Mouse (Mus musculus) liver, adult (tissue): ENCODE measurements at regions not wholly inside any gene's neighbourhood (a gene's known extent, or its start where the extent isn't known, plus 50 kb on each side); places are given as distances from the start of the nearest gene placed in this dataset.

Experiments used
- GATA4 ChIP-seq: IDR thresholded peaks from 2 replicates; pipeline ENCODE4 v1.6.1; 2014; ENCODE audit warnings: mild to moderate bottlenecking, low read length; ENCODE audit not compliant: insufficient replicate concordance

GRCm38 (mm10) chr14:76614682-76615081 is 58.0 kb upstream of the Serp2 start:
- no peak for TF ChIP-seq GATA4

GRCm38 (mm10) chr14:76613604-76614003 is 56.9 kb upstream of the Serp2 start:
- TF ChIP-seq GATA4, result no peak

- no peak for TF ChIP-seq GATA4
Observed at GRCm38 (mm10) chr14:76610429-76611378, 54.0 kb upstream of the Serp2 start.
